Mouse (Mus musculus) layer of hippocampus, adult 9-10 months (tissue): Measurements from ENCODE around the gene Bckdk.

ENCODE experiments used
- DNase-seq: peaks from one replicate; pipeline ENCODE4 v3.0.0; 2022; ENCODE audit warnings: low spot score

Gene Bckdk

GRCm38 (mm10) chr7:127896384-127896783 is 7.5 kb upstream of the Bckdk start:
- peak; percentile 58 for DNase-seq

GRCm38 (mm10) chr7:127897542-127897941 is 6.3 kb upstream of the Bckdk start:
- no peak for DNase-seq

GRCm38 (mm10) chr7:127898179-127898956 is 5.5 kb upstream of the Bckdk start:
- DNase-seq, result no peak

GRCm38 (mm10) chr7:127899997-127900396 is 3.9 kb upstream of the Bckdk start:
- no peak for DNase-seq

GRCm38 (mm10) chr7:127901772-127902171 is 2.1 kb upstream of the Bckdk start:
- no peak for DNase-seq

DNA sequence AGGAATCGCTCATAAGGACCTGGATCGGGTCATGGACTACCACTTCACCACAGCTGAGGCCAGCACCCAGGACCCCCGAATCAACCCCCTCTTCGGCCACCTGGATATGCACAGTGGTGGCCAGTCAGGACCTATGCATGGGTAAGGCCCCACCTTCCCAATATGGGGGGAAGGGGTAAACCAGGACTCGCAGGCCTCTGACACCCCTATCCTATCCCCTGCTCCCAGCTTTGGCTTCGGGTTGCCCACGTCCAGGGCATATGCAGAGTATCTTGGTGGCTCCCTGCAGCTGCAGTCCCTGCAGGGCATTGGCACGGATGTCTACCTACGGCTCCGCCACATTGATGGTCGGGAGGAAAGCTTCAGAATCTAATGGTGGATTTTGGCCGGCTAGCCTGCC is 4.1 kb downstream of the Bckdk start:
- DNase-seq, result no peak

GRCm38 (mm10) chr7:127908656-127909055 is 4.8 kb downstream of the Bckdk start:
- no peak for DNase-seq

- peak; percentile 77 for DNase-seq
Measured at GRCm38 (mm10) chr7:127912190-127912871, 8.4 kb downstream of the Bckdk start, which contains the start of gene Kat8. Kat8 (plus strand) TSS chr7:127912516.

- DNase-seq, result no peak
Measured at GRCm38 (mm10) chr7:127912938-127913337, 9.1 kb downstream of the Bckdk start.

DNA sequence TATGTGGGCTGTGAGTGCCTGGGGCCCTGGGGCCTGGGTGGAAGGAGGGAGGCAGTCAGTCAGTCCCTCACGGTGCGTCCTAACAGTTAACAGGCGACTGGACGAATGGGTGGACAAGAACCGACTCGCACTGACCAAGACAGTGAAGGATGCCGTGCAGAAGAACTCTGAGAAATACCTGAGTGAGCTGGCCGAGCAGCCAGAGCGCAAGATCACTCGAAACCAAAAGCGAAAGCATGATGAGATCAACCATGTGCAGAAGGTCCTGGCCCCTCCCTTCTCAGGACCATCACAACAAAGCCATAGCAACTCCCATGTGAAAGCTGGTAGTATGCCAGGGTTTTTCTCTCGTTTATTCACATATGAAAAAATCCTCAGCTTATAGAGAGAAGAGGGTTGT is 11.4 kb downstream of the Bckdk start:
- DNase-seq, result no peak

DNA sequence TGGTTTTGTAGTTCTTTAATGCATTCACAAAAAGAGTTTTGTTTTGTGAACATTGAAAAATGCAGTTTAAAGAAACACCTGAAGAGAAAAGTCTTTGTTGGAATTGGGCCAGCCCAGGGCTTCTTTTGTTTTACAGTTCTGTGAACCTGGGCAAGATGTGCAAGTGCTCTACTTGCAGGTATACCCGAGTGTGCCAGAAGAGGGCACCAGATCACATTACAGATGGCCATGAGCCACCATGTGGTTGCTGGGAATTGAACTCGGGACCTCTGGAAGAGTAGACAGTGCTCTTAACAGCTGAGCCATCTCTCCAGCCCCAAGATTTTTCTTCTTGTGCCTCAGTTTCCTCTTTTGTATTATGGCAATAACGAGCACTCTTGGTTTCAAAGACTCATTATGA is 14.3 kb downstream of the Bckdk start:
- DNase-seq, result no peak

- no peak for DNase-seq
Measured at GRCm38 (mm10) chr7:127919290-127919689, 15.4 kb downstream of the Bckdk start.

- no peak for DNase-seq
Measured at GRCm38 (mm10) chr7:127921516-127921915, 17.6 kb downstream of the Bckdk start.

- no peak for DNase-seq
Measured at GRCm38 (mm10) chr7:127922451-127923275, 18.8 kb downstream of the Bckdk start.

GRCm38 (mm10) chr7:127923714-127924113 is 19.8 kb downstream of the Bckdk start:
- no peak for DNase-seq

GRCm38 (mm10) chr7:127925252-127925651 is 21.4 kb downstream of the Bckdk start:
- DNase-seq, result no peak

DNA sequence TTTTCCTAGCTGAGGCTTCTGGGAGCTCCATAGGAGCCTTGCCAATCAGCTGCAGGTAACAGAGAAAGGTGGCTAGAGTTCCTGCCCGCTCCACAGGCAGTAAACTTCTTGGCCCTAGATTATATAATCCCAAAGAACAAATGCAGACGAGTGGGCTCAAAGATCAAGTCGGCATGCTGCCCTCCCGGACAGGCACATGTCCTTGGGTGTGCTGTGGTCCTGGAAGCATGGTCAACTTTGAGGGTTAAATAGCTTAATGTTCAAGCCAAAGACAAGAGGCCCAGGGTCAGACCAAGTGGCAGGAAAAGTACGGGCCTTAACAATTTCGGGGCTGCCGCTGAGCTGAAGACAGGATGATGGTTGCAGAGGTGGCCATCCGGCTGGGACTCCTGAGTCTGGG is 22.2 kb downstream of the Bckdk start:
- no peak for DNase-seq

DNA sequence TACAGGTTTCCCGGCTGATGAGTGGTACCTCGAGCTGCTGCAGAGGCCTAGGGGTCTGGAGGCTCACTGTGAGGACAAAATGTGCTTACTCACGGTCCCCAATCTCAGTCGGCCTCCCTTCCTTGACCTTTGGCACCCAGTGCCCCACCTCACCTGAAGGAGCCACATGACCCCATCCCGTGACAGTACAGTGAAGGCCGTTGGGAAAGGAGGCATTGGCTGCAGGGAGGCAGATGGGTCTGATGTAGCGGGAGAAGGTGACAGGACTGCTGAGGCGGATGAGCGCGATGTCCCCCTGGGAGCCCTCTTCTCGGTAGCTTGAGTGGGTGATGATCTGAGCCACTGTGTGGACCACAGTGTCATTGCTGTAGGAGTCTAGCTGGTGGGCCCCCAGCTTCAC is 23.0 kb downstream of the Bckdk start:
- DNase-seq, result no peak

GRCm38 (mm10) chr7:127927726-127928125 is 23.8 kb downstream of the Bckdk start:
- no peak for DNase-seq

DNA sequence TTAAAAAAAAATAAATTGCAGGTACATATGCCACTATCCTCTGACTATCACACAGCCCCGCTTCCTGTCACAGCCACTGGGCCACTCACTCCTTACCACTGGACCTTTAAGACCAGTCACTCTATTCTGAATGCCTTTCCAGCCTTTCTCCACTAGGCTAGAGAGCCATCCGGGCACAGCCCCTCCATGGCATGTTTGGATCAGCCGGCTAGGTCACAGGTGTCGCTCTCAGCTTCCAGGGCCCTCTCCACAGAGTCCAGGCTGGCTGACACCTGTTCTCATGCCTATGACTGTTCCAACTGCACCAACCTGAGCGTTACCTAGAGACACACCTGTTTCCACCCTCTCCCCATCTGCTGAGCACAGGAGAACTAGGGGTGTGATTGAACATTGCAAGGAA is 24.7 kb downstream of the Bckdk start:
- no peak for DNase-seq

DNA sequence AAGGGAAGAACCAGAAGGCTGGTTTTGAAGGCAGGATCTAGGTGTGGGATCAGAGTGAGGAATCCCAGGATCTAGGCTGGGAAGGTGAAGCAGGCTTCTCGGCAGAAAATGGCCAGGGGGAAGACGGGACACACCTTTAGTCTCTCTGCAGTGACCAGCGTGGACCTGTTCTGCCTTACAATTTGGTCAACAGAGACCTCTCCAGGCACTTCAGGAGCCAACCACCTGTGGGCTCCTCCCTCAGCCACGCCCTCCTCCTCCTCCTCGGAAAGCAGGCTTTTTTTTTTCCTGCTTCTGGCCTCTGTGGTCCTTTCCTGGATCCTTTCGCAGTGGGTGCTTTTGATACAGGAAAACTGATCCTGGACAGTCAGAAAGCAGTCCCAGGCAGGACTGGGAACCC is 26.0 kb downstream of the Bckdk start, which contains the start of gene Prss8:
Gene Prss8, minus strand, starts transcription at position 182 of the 400 bp plus-strand sequence.
- DNase-seq, result no peak

DNA sequence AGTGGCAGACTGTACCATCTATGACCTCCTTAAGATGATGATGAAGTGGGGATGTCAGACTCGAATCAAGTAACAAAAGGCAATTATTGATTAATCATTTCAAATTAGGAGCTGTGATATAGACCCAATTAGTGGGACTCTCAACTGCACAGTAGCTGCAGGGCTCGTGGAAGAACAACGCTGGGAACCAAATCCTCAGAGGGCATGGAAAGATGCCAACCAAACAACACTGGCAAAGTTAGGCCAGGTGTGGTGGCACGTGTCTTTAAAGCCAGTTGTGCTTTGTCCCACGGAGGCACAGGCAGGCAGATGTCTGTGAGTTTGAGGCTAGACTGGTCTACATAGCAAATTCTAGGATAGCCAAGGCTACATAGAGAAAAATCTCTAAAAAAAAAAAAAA is 26.8 kb downstream of the Bckdk start:
- no peak for DNase-seq
